Mouse (Mus musculus) MEL (cell line): Measurements from ENCODE around the gene Tigd4.

Experiments
- CHD2 ChIP-seq: IDR thresholded peaks from 2 replicates; pipeline ENCODE4 v1.6.1; 2011; ENCODE audit warnings: low read length, improper control_type of control experiment
- CTCF ChIP-seq, 3 experiments: IDR thresholded peaks in 2 of 3; conservative IDR thresholded peaks in 1 of 3; 2 replicates each; pipeline ENCODE4 v1.5.1; 2011 to 2012; ENCODE audit warnings: low read length in 3 of 3, low read depth in 2 of 3, mild to moderate bottlenecking in 2 of 3, improper control_type of control experiment in 1 of 3, inconsistent platforms in 1 of 3, mixed read lengths in 1 of 3, moderate library complexity in 1 of 3; ENCODE audit not compliant: control insufficient read depth in 1 of 3, insufficient read depth in 1 of 3, poor library complexity in 1 of 3, severe bottlenecking in 1 of 3
- E2F4 ChIP-seq: IDR thresholded peaks from 2 replicates; pipeline ENCODE4 v1.6.1; 2011; ENCODE audit warnings: low read depth, low read length, improper control_type of control experiment, borderline replicate concordance
- EP300 ChIP-seq, 2 experiments: IDR thresholded peaks; 2 replicates each; pipeline ENCODE4 v1.6.1; 2011; ENCODE audit warnings: improper control_type of control experiment in 2 of 2, low read length in 2 of 2, low read depth in 1 of 2, mild to moderate bottlenecking in 1 of 2
- POLR2A ChIP-seq, 2 experiments: IDR thresholded peaks; 2 replicates each; pipeline ENCODE4 v1.6.1; 2011 to 2012; ENCODE audit warnings: low read length in 2 of 2, mild to moderate bottlenecking in 2 of 2, control low read depth in 1 of 2, improper control_type of control experiment in 1 of 2, low read depth in 1 of 2, moderate library complexity in 1 of 2; ENCODE audit not compliant: control insufficient read depth in 1 of 2, insufficient read depth in 1 of 2, poor library complexity in 1 of 2
- RAD21 ChIP-seq: IDR thresholded peaks from 2 replicates; pipeline ENCODE4 v1.6.1; 2011; ENCODE audit warnings: mild to moderate bottlenecking, low read depth, low read length, improper control_type of control experiment
- TCF12 ChIP-seq: IDR thresholded peaks from 2 replicates; pipeline ENCODE4 v1.6.1; 2014; ENCODE audit warnings: low read depth, mild to moderate bottlenecking, inconsistent platforms, low read length, improper control_type of control experiment, moderate library complexity

GRCm38 (mm10) chr3:84593274-84593673, at the start of gene Tigd4:
- TF ChIP-seq CTCF (IDR thresholded peaks at IDR 0.05 in 2 of 3, conservative IDR thresholded peaks at IDR 0.05 in 1 of 3; ENCODE audit: control insufficient read depth in 1 of 3, insufficient read depth in 1 of 3, low read depth in 2 of 3, low read length in 3 of 3, poor library complexity in 1 of 3, severe bottlenecking in 1 of 3) (no peak), POLR2A (IDR thresholded peaks at IDR 0.05; ENCODE audit: control insufficient read depth in 1 of 2, insufficient read depth in 1 of 2, low read depth in 1 of 2, low read length in 2 of 2, poor library complexity in 1 of 2) (no peak), TCF12 (no peak), E2F4 (no peak), CHD2 (no peak), EP300 (IDR thresholded peaks at IDR 0.05; ENCODE audit: low read depth in 1 of 2, low read length in 2 of 2) (no peak), RAD21 (no peak)
